ENCODE assay signal across 36 mouse cellular contexts in genomic region chr1:139495408-139495807, GRCm38 (mm10). TPM values are rescaled to one million over a fixed set of nuclear protein-coding genes. Genes with fewer than 3 reads are reported as not detected.
"Had no signal": no experiment of that assay in that cellular context is flagged by ENCODE, and none has a peak within 500 bp of the region (broad histone marks: within the 10 kb centered on the region; RNA-seq: fewer than 3 reads in every experiment).

No protein-coding gene starts in this region.

- H3K9me3 ChIP-seq: heart, embryonic 13.5 days; heart, embryonic 15.5 days; hindbrain, embryonic 13.5 days; hindbrain, embryonic 15.5 days; limb, embryonic 13.5 days; limb, embryonic 15.5 days; liver, embryonic 12.5 days had no signal

- H3K4me1 ChIP-seq: heart, embryonic 13.5 days; heart, embryonic 15.5 days; hindbrain, embryonic 13.5 days; hindbrain, embryonic 15.5 days; limb, embryonic 13.5 days; limb, embryonic 15.5 days; liver, embryonic 12.5 days had no signal

- H3K27ac ChIP-seq: gastrocnemius, adult 2 months; heart, adult 2 months; heart, embryonic 13.5 days; heart, embryonic 15.5 days; hindbrain, embryonic 13.5 days; hindbrain, embryonic 15.5 days; hindbrain, postnatal 0 days; layer of hippocampus, adult 2 months; limb, embryonic 13.5 days; limb, embryonic 15.5 days; liver, embryonic 12.5 days; liver, embryonic 14.5 days had no signal

- H3K4me3 ChIP-seq: gastrocnemius, adult 2 months; heart, adult 2 months; heart, embryonic 13.5 days; heart, embryonic 15.5 days; hindbrain, embryonic 13.5 days; hindbrain, embryonic 15.5 days; layer of hippocampus, adult 2 months; limb, embryonic 13.5 days; limb, embryonic 15.5 days; liver, embryonic 12.5 days had no signal

- H3K36me3 ChIP-seq: hindbrain, embryonic 15.5 days had no signal

- H3K27me3 ChIP-seq: heart, embryonic 13.5 days; heart, embryonic 15.5 days; hindbrain, embryonic 13.5 days; hindbrain, embryonic 15.5 days; limb, embryonic 13.5 days; limb, embryonic 15.5 days; liver, embryonic 12.5 days had no signal

- H3K9ac ChIP-seq: heart, embryonic 13.5 days; heart, embryonic 15.5 days; hindbrain, embryonic 13.5 days; hindbrain, embryonic 15.5 days; limb, embryonic 13.5 days; limb, embryonic 15.5 days; liver, embryonic 12.5 days; liver, embryonic 14.5 days had no signal

- ATAC-seq: hindbrain, postnatal 0 days; intestine, postnatal 0 days; liver, embryonic 12.5 days had no signal

- DNase-seq: gastrocnemius, adult 2 months; gastrocnemius, postnatal 10 days; gastrocnemius, postnatal 36 days; heart, adult 11 months; heart, adult 2 months; heart, postnatal 14 days; heart, postnatal 36 days; kidney, adult 18-20 months; kidney, adult 9 months; kidney, postnatal 10 days; kidney, postnatal 25 days; kidney, postnatal 4 days; left cerebral cortex, postnatal 4 days had no signal

- H3K4me2 ChIP-seq: heart, embryonic 11.5 days; heart, embryonic 13.5 days; heart, embryonic 15.5 days; hindbrain, embryonic 13.5 days; hindbrain, embryonic 15.5 days; limb, embryonic 13.5 days; limb, embryonic 15.5 days; liver, embryonic 12.5 days had no signal

RNA-seq across cellular contexts. Expression of gene F13b, which starts 6.1 kb away (rescaled TPM):
- total RNA-seq: gastrocnemius, adult 2 months; gastrocnemius, postnatal 10 days; gastrocnemius, postnatal 36 days; heart, adult 2 months; heart, postnatal 14 days; heart, postnatal 36 days; hematopoietic stem cell, adult 5-6 weeks; hindbrain, postnatal 0 days; layer of hippocampus, adult 2 months; layer of hippocampus, postnatal 10 days; layer of hippocampus, postnatal 25 days; left cerebral cortex, adult 8-10 months; left cerebral cortex, postnatal 10 days; left cerebral cortex, postnatal 25 days; left cerebral cortex, postnatal 4 days had no signal
- polyA plus RNA-seq: gonadal fat pad, adult 2 months; heart, adult 2 months; heart, embryonic 11.5 days; heart, embryonic 13.5 days; heart, embryonic 15.5 days; heart, postnatal 0 days; hindbrain, embryonic 11.5 days; hindbrain, embryonic 13.5 days; hindbrain, postnatal 0 days; intestine, embryonic 14.5 days; limb, embryonic 11.5 days; limb, embryonic 13.5 days had no signal
